Mouse (Mus musculus) left cerebral cortex, postnatal 10 days (tissue): ENCODE results near the gene Acr. TPM values are rescaled to one million over a fixed set of nuclear protein-coding genes. Genes with fewer than 3 reads are reported as not detected.

Source experiments
- DNase-seq, 2 experiments: peaks; one replicate each; pipeline ENCODE4 v3.0.0; 2021 to 2022; ENCODE audit warnings: low spot score in 2 of 2, mixed read lengths in 1 of 2; ENCODE audit errors: extremely low spot score in 1 of 2
- intact Hi-C: fragments of 180-260 bp; cut with DNase I; formaldehyde crosslinking; loops from one replicate; pipeline ENCODE4 v1.15.1; 2025
- total RNA-seq, 2 experiments: library from RNA; stranded (reverse); gene quantifications; 2 replicates each; pipeline ENCODE4 v1.2.3; 2021

Gene Acr
- total RNA-seq, 2 experiments from 2014 or later: 2.0 to 3.0 TPM

DNA sequence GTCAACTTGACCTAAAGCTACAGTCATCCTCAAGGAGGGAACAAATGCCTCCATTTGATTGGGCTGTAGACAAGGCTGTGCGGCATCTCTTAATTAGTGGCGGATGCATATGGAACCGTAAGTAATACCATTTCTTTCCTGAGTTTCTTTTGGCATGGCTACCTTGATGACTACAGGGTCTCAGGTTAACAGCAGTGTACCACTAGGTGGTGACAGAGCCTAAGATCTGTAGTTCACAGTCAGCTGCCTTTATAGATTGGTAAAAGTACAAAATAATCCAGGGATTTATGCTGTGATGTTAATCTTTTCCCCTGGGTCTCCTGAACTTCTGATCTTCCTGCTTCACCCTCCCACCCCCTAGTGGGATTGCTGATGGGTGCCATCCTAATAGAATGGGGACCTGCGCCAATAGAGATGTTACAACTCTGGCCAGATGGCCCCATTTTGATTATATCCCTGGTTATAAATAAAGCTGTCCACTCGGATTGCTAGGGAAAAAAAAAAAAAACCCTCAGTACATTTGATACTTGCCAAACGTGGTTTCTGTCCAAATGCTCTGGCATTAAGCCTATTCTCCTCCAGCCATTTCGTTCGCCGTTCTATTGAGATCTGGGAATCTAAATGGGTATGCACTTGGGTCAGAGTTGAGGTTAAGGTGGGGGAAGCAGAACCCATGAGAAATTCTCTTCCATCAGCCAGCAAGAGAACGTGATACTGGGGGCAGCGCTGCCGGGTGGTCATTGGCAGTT is 37.9 kb downstream of the Acr start:
- no peak for DNase-seq
- intact Hi-C loops: no loop called here

DNA sequence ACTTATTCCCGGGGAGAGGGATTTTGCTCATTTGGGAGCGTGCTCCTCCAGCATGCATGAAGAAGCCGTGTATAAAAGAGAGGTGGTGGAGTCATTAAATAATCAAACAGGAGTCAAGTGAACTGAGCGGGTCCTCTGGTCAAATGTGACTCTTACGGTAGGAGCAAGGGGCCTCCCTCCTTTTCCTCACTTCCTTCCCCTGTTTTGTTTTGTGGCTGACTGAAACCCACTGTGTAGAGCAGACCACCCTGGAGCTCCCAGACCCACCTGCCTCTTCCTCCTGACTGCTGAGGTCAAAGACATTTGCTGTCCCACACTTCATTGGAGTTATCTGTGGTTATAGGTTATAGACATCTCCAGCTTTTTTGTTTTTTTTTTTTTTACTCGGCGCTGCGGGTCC is 39.4 kb downstream of the Acr start:
- DNase-seq: no peak
- intact Hi-C loops: no loop called here

- DNase-seq: no peak
- intact Hi-C loops: no loop called here
These were observed 39.8 kb downstream of the Acr start for GRCm38 (mm10) chr15:89607888-89608287.

DNA sequence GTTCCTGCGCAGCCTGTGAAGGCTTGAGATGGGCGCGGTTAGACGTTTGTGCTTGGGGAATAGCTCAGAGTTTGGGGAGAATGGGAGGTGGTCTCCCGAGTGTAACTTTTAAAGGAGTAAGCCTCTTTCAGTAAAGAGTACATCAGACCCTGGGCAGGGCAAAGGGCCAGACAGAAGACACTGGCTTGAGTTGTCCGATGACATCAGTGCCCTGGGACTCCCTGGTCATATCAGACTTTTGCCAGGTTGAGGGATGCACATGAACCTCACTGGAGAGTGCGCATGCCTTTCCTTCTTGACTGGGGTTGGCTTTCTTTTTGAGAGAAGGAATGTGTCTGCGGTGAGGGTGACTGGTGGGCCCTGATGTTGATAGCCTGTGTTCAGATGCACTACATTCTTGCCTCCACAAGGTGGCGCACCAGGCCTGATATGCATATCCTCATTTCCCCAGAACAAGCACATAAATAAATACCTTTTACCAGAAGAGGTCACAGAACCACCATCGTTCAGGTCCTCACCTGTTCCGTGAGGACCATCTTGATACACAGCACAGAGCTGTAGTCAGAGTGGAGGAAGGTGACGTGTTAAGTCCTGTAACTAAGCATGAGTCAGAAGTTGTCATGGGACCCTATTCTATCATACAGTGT is 54.3 kb downstream of the Acr start:
- intact Hi-C loops: loop anchor here (5.0 to 10.0 kb wide), 3 partner anchors 222 to 595 kb away; partner anchors contain the start of gene Syt10
- DNase-seq: peak; percentile 24 to 49

DNA sequence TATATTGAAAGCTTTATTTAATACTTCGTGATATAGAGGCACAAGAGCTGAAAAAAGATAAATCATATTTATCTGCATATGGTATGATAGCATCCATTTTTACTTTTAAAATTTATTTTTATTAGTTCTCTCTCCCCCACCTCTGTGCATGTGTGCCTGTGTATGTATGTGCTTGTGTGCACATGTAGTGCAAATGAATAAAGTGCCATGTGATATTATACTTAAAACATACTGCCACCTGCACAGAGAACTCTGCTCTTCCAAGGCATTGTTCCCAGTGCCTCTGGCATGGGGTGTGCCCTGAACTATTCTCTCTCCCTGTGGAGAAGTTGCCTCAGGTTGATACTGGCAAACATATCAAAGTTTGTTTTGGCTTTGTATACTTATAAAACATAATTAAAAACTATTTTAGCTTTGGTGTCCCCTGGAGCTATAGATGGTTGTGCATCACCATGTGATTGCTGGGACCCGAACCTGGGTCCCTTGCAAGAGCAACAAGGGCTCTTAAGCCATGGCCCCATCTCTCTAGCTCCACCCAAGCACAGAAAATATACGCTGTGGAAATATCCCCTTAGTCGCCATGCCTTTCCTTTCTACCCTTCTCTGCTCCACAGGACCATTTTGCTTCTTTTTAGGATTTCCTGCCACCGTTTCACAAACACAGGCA is 55.0 kb downstream of the Acr start:
- intact Hi-C loops: loop anchor here (5.0 to 10.0 kb wide), 3 partner anchors 222 to 594 kb away; partner anchors contain the start of gene Syt10
- DNase-seq: no peak

GRCm38 (mm10) chr15:89623626-89623959 is 55.5 kb downstream of the Acr start:
- DNase-seq: peak; percentile 68
- intact Hi-C loops: loop anchor here (5.0 to 10.0 kb wide), 3 partner anchors 221 to 594 kb away; partner anchors contain the start of gene Syt10

Other genes starting within 250 kb of the Acr start
- gene Adm2, start 245.6 kb upstream of the Acr start, total RNA-seq: not detected
- not detected for gene Miox, start 233.9 kb upstream of the Acr start, total RNA-seq
- gene Lmf2, start 212.7 kb upstream of the Acr start, total RNA-seq: 10 to 100 TPM; 17.2 to 23.0 TPM
- gene Ncaph2, start 212.6 kb upstream of the Acr start, total RNA-seq: 10 to 100 TPM; 88.3 to 93.1 TPM
- 10 to 100 TPM; 28.6 to 30.5 TPM for gene Sco2, start 194.5 kb upstream of the Acr start, total RNA-seq
- 1 to 10 TPM; 1.2 to 1.6 TPM for gene Tymp, start 191.3 kb upstream of the Acr start, total RNA-seq
- 1 to 10 TPM in 1 of 2 experiments, under 1 TPM in 1; 0.77 to 1.1 TPM for gene Odf3b, start 189.0 kb upstream of the Acr start, total RNA-seq
- gene Klhdc7b, start 183.4 kb upstream of the Acr start, total RNA-seq: not detected
- not detected for gene Syce3, start 157.8 kb upstream of the Acr start, total RNA-seq
- gene Cpt1b, start 142.5 kb upstream of the Acr start, total RNA-seq: 1 to 10 TPM; 2.4 to 2.5 TPM
- gene C730034F03Rik, start 138.7 kb upstream of the Acr start, total RNA-seq: 1 to 10 TPM; 1.6 to 2.6 TPM
- not detected for gene Gm44502, start 138.6 kb upstream of the Acr start, total RNA-seq
- 10 to 100 TPM; 54.3 to 55.5 TPM for gene Chkb, start 138.4 kb upstream of the Acr start, total RNA-seq
- 100 to 1,000 TPM; 189 to 195 TPM for gene Mapk8ip2, start 114.4 kb upstream of the Acr start, total RNA-seq
- gene Arsa, start 90.9 kb upstream of the Acr start, total RNA-seq: 10 to 100 TPM; 33.1 to 33.4 TPM
- gene Shank3, start 68.7 kb upstream of the Acr start, total RNA-seq: 100 to 1,000 TPM; 196 to 197 TPM
- gene Rabl2, start 23.6 kb downstream of the Acr start, total RNA-seq: 10 to 100 TPM; 36.4 to 39.0 TPM